Mouse (Mus musculus) olfactory bulb, adult 2 months (tissue): Measurements from ENCODE around the gene Nfic.

ENCODE experiments used
- CTCF ChIP-seq: fragments of 200-500 bp; IDR thresholded peaks from 2 replicates; pipeline ENCODE4 v1.5.1; 2012; ENCODE audit warnings: low read depth, mild to moderate bottlenecking, low read length, moderate library complexity; ENCODE audit not compliant: insufficient read depth
- POLR2A ChIP-seq: fragments of 200-500 bp; IDR thresholded peaks from 2 replicates; pipeline ENCODE4 v1.6.1; 2012; ENCODE audit warnings: mild to moderate bottlenecking, low read depth, low read length, moderate library complexity; ENCODE audit not compliant: insufficient read depth

DNA sequence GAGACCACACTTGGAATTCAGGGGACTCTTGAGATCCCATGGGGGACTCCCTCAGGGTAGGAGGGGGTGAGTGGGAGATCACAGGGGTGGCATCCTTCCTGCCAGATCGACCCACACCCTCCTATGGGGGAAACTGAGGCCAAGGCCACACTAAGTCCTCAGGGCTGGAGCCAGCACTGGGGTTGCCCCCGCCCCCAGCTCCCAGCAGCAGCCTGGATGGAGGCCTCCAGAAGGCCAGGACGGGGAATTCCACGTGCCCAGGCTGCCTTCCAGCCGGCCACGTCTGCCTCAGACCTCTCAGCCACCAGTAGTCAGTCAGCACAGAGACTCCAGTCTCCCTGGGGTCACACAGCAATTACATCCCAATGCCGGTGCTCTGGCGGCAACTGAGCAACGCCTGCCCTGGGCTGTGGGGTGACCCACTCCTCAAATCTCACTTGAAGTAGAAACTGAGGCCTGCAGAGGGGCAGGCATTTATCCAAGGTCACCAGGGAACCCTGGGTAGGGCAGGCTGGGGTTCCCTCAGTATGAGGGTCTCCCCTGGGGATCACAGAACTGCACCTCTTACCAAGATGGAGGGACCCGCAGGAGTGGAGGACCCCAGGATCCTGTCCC is 30.1 kb downstream of the Nfic start:
- TF ChIP-seq POLR2A (no peak), CTCF (no peak)
